Mouse (Mus musculus): ENCODE results near the gene Lbr.
"Not testable (repeated sequence)": the region's sequence is repeated elsewhere in the genome, so short reads cannot be mapped to it uniquely, and the experiment has no call there.

The Lbr gene

GRCm38 (mm10) chr1:181852466-181852865, 9.6 kb upstream of the Lbr start:
- no peak for DNase-seq (ENCODE audit: low spot score in 2 of 2)

- no peak for DNase-seq (ENCODE audit: low spot score in 2 of 2)
Measured at GRCm38 (mm10) chr1:181851521-181852310, 8.9 kb upstream of the Lbr start.

GRCm38 (mm10) chr1:181850441-181850840, 7.6 kb upstream of the Lbr start:
- no peak for DNase-seq (ENCODE audit: low spot score in 2 of 2)

GRCm38 (mm10) chr1:181848210-181848609, 5.4 kb upstream of the Lbr start:
- DNase-seq (ENCODE audit: low spot score in 2 of 2), result no peak

- DNase-seq (ENCODE audit: low spot score in 2 of 2), result no peak
Measured at GRCm38 (mm10) chr1:181847396-181847795, 4.5 kb upstream of the Lbr start.

- no peak for DNase-seq (ENCODE audit: low spot score in 2 of 2)
Measured at GRCm38 (mm10) chr1:181845767-181846166, 2.9 kb upstream of the Lbr start.

GRCm38 (mm10) chr1:181844874-181845547, 2.2 kb upstream of the Lbr start:
- no peak for DNase-seq (ENCODE audit: low spot score in 2 of 2)

- DNase-seq (ENCODE audit: low spot score in 2 of 2), result peak; percentile 94 to 97
Measured at GRCm38 (mm10) chr1:181841864-181842672, 778 bp downstream of the Lbr start.

- DNase-seq (ENCODE audit: low spot score in 2 of 2), result no peak
Measured at GRCm38 (mm10) chr1:181841396-181841795, 1.4 kb downstream of the Lbr start.

GRCm38 (mm10) chr1:181839746-181840366, 3.0 kb downstream of the Lbr start:
- no peak for DNase-seq (ENCODE audit: low spot score in 2 of 2)

GRCm38 (mm10) chr1:181838111-181838510, 4.7 kb downstream of the Lbr start:
- no peak for DNase-seq (ENCODE audit: low spot score in 2 of 2)

GRCm38 (mm10) chr1:181833143-181833542, 9.7 kb downstream of the Lbr start:
- no peak for DNase-seq (ENCODE audit: low spot score in 2 of 2)

GRCm38 (mm10) chr1:181832720-181833119, 10.1 kb downstream of the Lbr start:
- DNase-seq (ENCODE audit: low spot score in 2 of 2), result no peak

GRCm38 (mm10) chr1:181828365-181828764, 14.5 kb downstream of the Lbr start:
- peak in 1 of 2 experiments; percentile 70 for DNase-seq (ENCODE audit: low spot score in 2 of 2)

GRCm38 (mm10) chr1:181826716-181827115, 16.1 kb downstream of the Lbr start:
- no peak for DNase-seq (ENCODE audit: low spot score in 2 of 2)

GRCm38 (mm10) chr1:181811481-181812223, 31.2 kb downstream of the Lbr start:
- no peak for DNase-seq (ENCODE audit: low spot score in 2 of 2)

GRCm38 (mm10) chr1:181800667-181801066, 42.2 kb downstream of the Lbr start:
- DNase-seq (ENCODE audit: low spot score in 2 of 2), result no peak

- no peak for DNase-seq (ENCODE audit: low spot score in 2 of 2)
Measured at GRCm38 (mm10) chr1:181799911-181800310, 42.9 kb downstream of the Lbr start.

GRCm38 (mm10) chr1:181793541-181793940, 49.3 kb downstream of the Lbr start:
- DNase-seq (ENCODE audit: low spot score in 2 of 2), result no peak

GRCm38 (mm10) chr1:181789952-181790351, 52.9 kb downstream of the Lbr start:
- DNase-seq (ENCODE audit: low spot score in 2 of 2), result no peak

- not testable (repeated sequence) for DNase-seq (ENCODE audit: low spot score in 2 of 2)
Measured at GRCm38 (mm10) chr1:181782600-181782999, 60.2 kb downstream of the Lbr start.
